Mouse (Mus musculus) gastrocnemius, postnatal 4 days (tissue): Measurements from ENCODE around the gene Cbfb. TPM values are rescaled to one million over a fixed set of nuclear protein-coding genes. Genes with fewer than 3 reads are reported as not detected.
"Not testable (repeated sequence)": the region's sequence is repeated elsewhere in the genome, so short reads cannot be mapped to it uniquely, and the experiment has no call there.

Source experiments
- DNase-seq, 2 experiments: peaks; one replicate each; pipeline ENCODE4 v3.0.0; 2021 to 2022; ENCODE audit warnings: low spot score in 2 of 2, mixed read lengths in 2 of 2
- long read RNA-seq, 2 experiments: library from polyadenylated mRNA; stranded (forward); transcript quantifications; one replicate each; pipeline ENCODE4 v2.0.0; 2021
- total RNA-seq, 2 experiments: library from RNA; stranded (reverse); gene quantifications; 2 replicates each; pipeline ENCODE4 v1.2.3; 2021

Gene Cbfb
- total RNA-seq, result 10 to 100 TPM; 48.5 to 55.6 TPM
- long read RNA-seq, experiment 1, transcript Cbfb-202 (6 exons, 2,891 nt), result major isoform, 29 of 62 reads
- long read RNA-seq, experiment 1, transcript Cbfb-201 (6 exons, 2,883 nt), result minor isoform, 21 of 62 reads
- long read RNA-seq, experiment 1, partial matches to known transcripts, result 2 of 62 reads
- long read RNA-seq, experiment 1, other reads (novel, unspliced or antisense), result 10 of 62 reads
- long read RNA-seq, experiment 2, transcript Cbfb-202 (6 exons, 2,891 nt), result major isoform, 37 of 76 reads
- long read RNA-seq, experiment 2, transcript Cbfb-201 (6 exons, 2,883 nt), result minor isoform, 25 of 76 reads
- long read RNA-seq, experiment 2, partial matches to known transcripts, result 4 of 76 reads
- long read RNA-seq, experiment 2, other reads (novel, unspliced or antisense), result 10 of 76 reads

DNA sequence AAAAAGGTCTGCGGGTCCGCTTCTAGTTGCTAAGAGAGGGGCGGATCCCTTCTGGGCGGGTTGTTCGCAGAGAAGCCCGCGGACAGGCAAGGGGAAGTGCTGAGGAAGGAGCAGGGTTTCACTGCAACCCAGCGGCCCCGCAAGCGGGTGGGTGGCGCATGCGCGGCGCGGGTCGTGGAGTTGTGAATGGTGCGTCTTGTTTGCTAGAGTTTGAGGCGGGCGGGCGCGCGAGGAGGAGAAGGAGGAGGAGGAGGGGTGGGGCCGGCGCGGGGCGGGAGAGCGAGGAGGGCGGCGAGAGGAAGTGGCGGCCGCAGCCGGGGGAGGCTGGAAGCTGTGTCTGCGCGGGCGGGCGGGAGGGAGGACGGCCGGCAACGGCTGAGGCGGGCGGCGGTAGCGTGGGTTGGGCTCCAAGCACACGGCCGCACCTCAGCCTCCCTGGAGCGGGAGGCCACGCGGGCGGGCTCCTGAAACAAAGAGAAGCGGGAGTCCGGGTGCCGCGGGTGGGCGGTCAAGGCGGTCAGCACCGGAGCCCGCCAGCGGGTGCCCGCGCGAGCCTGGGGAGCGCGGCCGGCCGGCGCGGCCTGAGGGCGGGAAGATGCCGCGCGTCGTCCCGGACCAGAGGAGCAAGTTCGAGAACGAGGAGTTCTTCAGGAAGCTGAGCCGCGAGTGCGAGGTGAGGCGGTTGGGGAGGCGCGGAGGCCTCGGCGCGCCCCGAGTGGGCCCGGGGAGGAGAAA is at the start of gene Cbfb:
Cbfb (plus strand) TSS at position 294 of the 735 bp plus-strand sequence.
- peak; percentile 97 to 98 for DNase-seq

GRCm38 (mm10) chr8:105129864-105130263 is 40.6 kb upstream of the Cbfb start:
- DNase-seq, result no peak

GRCm38 (mm10) chr8:105131509-105131908 is 39.0 kb upstream of the Cbfb start, which contains the start of gene Ces4a:
Gene Ces4a (plus strand): TSS chr8:105131800.
- DNase-seq, result no peak

DNA sequence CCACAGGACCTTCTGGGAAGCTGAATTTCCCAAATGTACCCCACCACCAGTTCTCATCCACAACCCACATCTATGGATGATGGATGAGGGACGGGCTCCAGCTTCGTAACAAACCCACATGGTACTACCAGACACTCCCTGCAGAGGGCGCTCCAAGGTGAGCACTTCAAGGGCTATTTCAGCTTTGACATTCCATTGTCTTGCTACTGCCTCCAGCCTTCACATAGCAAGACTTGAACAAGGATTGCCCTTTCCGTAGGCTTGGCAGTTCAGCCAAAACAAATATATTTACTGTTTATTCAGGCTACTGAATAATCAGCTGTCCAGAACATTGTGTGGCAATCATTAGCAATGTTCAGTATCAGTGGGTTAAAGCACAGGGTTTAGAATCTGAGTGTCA is 32.1 kb upstream of the Cbfb start:
- peak; percentile 42 to 65 for DNase-seq

DNA sequence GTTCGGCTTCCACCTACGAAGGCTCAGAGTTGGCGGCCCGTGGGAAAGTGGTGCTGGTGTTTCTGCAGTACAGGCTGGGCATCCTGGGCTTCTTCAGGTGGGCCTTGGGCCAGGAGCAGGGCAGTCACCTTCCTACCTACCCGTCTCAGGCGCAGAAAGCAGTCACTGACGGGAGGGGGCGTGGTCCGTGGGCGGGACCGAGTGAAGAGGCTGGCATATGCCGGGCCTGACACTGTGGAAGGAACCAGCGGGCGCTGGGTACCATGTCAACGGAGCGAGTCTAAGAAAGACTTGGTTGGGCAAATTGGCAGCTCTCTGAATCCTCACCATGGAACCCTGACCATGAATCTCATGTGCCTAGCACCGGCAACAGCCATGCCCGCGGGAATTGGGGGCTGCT is 28.1 kb upstream of the Cbfb start:
- DNase-seq, result no peak

DNA sequence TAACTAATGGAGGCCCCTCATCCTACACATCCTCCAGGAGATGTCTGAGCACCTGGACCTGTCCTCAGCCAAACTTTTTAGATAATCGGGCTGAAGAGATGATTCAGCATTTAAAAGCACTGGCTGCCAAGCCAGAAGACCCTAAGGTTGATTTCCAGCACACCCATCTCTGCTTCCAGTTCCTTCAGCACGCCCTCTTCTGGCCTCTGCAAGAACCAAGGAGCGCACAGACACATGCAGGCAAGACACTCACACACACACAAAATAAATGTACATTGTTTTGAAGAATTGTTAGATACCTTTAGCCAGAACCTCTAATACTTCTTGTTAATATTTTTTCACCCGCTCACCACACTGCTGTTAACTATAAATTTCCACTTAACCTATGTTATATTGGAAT is 18.8 kb upstream of the Cbfb start:
- no peak for DNase-seq

DNA sequence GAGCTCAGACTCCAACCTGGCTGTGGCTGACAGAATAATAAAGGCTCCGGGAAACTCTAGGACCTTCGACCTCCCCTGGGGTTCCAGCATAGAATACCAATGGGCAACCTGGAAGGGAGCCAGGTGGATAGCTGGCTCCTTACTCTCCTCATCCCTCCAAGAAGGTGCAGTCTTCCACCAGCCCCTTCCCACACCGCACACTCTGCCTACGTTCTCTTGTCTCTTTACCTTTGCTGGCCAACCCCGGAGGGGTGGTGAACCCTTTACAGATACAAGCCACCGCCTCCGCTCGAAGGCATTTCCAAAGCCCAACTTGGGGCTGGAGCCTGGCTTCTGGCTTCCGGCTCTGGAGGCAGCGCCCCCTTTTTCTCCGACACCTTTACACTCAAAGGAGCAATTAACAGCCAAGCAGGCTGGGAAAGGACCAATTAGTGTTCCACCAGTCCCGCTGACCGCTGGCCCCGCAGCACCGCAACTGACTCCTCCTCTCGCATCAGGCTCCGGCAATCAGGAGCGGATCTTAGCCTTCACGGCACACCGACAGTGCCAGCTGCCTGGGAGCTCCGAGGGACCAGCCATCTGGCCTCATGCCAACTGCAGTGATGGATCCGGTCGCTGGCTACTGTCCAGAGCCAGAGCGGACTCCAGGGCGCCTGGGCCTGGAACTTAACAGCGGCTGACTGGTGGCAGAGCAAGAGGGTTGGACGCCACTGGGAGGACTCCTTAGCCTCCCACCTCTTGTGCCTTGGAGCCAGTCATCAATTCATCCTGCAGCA is 17.7 kb upstream of the Cbfb start:
- DNase-seq, result peak; percentile 56 to 82

- no peak for DNase-seq
Measured at GRCm38 (mm10) chr8:105154316-105154715, 16.2 kb upstream of the Cbfb start.

GRCm38 (mm10) chr8:105155091-105155745 is 15.3 kb upstream of the Cbfb start:
- DNase-seq, result no peak

DNA sequence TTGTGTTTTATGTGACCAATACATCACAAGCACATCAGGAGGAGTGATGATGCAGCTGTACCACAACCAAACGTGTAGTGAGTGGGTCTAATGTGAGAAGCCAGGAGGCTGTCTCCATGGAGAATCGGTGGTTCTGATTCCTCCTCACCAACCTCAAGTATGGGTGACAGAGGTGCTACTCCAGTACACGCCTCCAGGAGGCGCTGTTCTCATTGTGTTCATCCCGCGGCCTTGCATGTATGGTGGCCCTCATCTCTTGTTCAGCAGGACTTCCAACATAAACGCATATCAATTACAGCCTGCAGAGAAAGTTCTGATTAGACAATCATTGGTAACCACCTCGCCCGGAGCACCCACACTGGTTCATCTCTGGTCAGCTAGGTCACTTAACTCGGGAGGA is 12.9 kb upstream of the Cbfb start:
- peak in 1 of 2 experiments; percentile 50 for DNase-seq

DNA sequence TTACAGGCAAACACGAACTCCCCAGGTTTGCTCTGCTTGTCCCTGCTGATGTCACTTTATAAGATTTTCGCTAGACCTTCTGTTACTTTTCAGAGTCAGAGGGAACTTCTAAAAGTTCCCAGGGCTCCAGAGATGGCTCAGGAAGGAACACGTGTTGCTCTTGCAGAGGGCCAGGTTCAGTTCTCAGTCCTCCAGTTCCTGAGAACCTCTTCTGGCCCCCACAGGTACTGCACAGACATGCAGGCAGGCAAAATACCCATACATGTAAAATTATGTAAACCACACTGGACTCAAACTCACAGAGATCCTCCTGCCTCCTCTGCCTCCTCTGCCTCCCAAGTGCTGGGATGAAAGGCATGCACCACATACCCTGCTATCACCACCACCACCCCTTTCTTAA is 12.4 kb upstream of the Cbfb start:
- no peak for DNase-seq

DNA sequence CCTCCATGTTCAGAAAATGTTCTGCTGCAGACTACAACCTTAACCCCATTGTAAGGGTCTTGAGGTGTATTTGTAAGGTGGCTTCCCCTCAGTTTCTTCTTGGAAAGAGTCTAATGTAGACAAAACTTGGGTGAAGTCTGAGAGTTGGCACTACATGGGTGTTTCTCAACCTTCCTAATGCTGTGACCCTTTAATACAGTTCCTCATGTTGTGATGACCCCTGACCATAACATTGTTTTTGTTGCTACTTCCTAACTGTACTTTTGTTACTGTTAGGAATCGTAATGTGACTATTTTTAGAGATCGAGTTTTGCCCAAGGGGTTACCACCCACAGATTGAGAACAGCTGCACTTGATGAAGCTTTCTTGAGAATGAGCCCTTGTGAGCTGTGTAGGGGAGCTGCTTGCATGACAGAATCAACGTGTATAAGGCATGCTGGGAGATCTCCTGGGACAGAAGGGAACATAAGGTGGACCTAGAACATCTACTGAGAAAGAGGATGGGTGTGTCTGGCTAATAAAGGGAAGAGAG is 9.3 kb upstream of the Cbfb start:
- no peak for DNase-seq

GRCm38 (mm10) chr8:105164272-105164902 is 6.1 kb upstream of the Cbfb start:
- DNase-seq, result no peak

- no peak for DNase-seq
Measured at GRCm38 (mm10) chr8:105165191-105165590, 5.3 kb upstream of the Cbfb start.

DNA sequence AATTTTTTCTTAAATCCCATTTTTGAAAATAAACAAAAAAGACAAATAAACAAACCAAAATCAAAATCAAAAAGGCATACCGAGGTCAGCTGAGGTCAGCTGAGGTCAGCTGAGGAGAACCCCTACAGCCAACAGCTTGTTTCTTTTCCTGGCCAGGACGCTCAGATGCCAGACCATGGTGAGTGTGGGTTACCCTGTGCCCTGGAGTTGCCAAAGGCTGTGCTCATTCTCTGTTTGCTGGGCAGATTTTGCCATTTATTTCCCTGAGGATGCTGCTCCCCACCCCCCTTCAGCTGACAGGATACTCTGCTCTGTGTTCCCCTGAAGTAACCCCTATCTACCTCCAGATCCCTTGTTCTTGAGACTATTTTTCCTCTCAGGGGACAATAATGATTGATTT is 3.4 kb upstream of the Cbfb start:
- no peak for DNase-seq

DNA sequence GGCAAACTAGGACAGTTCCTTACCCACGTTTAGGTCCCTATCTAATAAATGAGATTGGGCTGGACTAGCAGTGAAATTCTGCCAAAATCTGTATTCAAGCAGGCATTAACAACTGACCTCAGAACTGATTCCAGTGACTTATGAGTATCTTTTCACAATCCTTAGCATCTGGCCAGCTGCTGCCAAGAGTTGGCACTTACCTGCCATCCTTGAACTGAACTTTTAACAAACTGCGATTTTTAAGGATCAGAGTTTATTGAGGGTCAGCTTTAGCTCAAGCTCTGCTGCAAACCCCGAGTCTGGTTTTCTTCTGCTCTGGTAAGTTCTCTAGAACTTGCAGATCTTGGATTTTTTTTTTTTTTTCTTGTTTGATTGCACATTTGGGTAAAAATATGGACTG is 892 bp upstream of the Cbfb start:
- DNase-seq, result no peak

DNA sequence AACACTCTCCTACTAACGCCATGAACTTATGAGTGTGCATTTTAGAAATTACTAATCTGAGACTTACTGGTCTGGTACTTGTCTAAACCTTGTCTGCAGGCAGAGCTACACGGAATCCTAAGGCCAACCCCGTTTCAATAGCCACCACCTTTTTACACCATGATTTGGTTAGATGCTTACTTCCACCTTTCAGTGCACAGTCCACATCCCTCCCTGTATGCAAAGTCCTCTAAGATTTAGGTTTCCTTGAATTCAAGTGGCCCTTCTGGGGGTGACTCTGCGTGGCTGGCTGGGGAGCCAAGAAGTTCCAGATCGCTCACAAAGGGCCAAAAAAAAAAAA is 463 bp upstream of the Cbfb start:
- no peak for DNase-seq

- DNase-seq, result peak; percentile 56 to 68
Measured at GRCm38 (mm10) chr8:105171116-105172002, 885 bp downstream of the Cbfb start.

DNA sequence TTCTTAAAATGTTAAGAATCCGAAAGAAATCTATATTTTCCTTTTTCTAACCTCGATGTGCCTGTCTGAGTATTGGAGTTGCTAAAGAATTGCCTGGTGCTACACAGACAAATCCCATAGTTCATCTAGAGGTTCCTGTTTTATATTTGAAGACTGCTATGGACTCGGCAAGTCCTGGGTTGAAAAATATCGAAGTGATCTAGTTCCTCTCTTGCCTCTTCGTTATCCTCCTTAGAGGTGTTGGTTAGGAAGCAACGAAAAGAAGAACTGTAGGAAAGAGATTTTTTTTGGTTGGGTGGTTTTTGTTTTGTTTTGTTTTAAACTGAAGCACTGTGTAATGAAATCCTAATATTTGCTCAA is 1.5 kb downstream of the Cbfb start:
- no peak for DNase-seq

DNA sequence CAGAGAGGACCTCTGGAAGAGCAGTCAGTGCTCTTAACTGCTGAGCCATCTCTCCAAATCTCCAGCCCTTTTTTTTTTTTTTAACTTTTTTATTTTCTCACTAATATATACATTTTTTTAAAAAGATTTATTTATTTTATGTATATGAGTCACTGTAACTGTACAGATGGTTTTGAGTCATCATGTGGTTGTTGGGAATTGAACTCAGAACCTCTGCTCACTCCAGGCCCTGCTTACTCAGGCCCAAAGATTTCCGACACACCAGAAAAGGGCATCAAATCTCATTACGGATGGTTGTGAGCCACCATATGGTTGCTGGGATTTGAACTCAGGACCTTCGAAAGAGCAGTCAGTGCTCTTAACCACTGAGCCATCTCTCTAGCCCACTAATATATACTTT is 4.8 kb downstream of the Cbfb start:
- DNase-seq, result not testable (repeated sequence)
